Mouse (Mus musculus): Measurements from ENCODE around the gene Stub1. TPM values are rescaled to one million over a fixed set of nuclear protein-coding genes. Genes with fewer than 3 reads are reported as not detected.

Stub1 gene
- polyA plus RNA-seq, 1 experiment from 2014 or later = 367 TPM

GRCm38 (mm10) chr17:25827546-25828222 is 5.5 kb downstream of the Stub1 start:
- no peak overlapping the region for H3K27ac ChIP-seq (ENCODE audit: low read depth)
- H3K9me3 ChIP-seq (ENCODE audit: low read depth, low read length) = no peaks in the 10 kb centered on the region
- H3K27me3 ChIP-seq (ENCODE audit: insufficient read depth, low read length) = no peaks in the 10 kb centered on the region
- WGBS = 89% methylated on average over 22 of the region's 22 CpGs
- TF ChIP-seq CTCF (IDR thresholded peaks at IDR 0.05; ENCODE audit: low read depth) = no peak
- H3K9ac ChIP-seq = no peak overlapping the region
- H3K4me1 ChIP-seq (ENCODE audit: insufficient read depth) = peaks cover 33% of the 10 kb centered on the region
- no peak for ATAC-seq (ENCODE audit: insufficient read depth)
- H3K36me3 ChIP-seq (ENCODE audit: insufficient read depth) = peaks cover 57% of the 10 kb centered on the region
- no peak overlapping the region for H3K4me3 ChIP-seq (ENCODE audit: low read depth, low read length)
- DNase-seq = no peak
- H3K4me2 ChIP-seq = no peak overlapping the region

GRCm38 (mm10) chr17:25827011-25827410 is 6.2 kb downstream of the Stub1 start:
- no peaks in the 10 kb centered on the region for H3K27me3 ChIP-seq (ENCODE audit: insufficient read depth, low read length)
- ATAC-seq (ENCODE audit: insufficient read depth) (no peak), DNase-seq (no peak)
- H3K4me1 ChIP-seq (ENCODE audit: insufficient read depth) = peaks cover 33% of the 10 kb centered on the region
- H3K27ac ChIP-seq (ENCODE audit: low read depth) = no peak overlapping the region
- H3K4me2 ChIP-seq = no peak overlapping the region
- 91% methylated on average over 13 of the region's 13 CpGs for WGBS
- no peak overlapping the region for H3K4me3 ChIP-seq (ENCODE audit: low read depth, low read length)
- H3K36me3 ChIP-seq (ENCODE audit: insufficient read depth) = peaks cover 56% of the 10 kb centered on the region
- H3K9ac ChIP-seq = no peak overlapping the region; the same call in 1 of the 2 replicates
- TF ChIP-seq CTCF (IDR thresholded peaks at IDR 0.05; ENCODE audit: low read depth) = no peak
- H3K9me3 ChIP-seq (ENCODE audit: low read depth, low read length) = no peaks in the 10 kb centered on the region

- Histone ChIP-seq H3K4me1 (ENCODE audit: insufficient read depth) (peaks cover 25% of the 10 kb centered on the region), H3K27me3 (ENCODE audit: insufficient read depth, low read length) (no peaks in the 10 kb centered on the region), H3K9me3 (ENCODE audit: low read depth, low read length) (no peaks in the 10 kb centered on the region), H3K36me3 (ENCODE audit: insufficient read depth) (peaks cover 47% of the 10 kb centered on the region), H3K4me3 (ENCODE audit: low read depth, low read length) (no peak overlapping the region), H3K27ac (ENCODE audit: low read depth) (no peak overlapping the region), H3K9ac (no peak overlapping the region), H3K4me2 (no peak overlapping the region)
- no peak for TF ChIP-seq CTCF (IDR thresholded peaks at IDR 0.05; ENCODE audit: low read depth)
- ATAC-seq (ENCODE audit: insufficient read depth) = no peak
- 92% methylated on average over 27 of the region's 27 CpGs for WGBS
- DNase-seq = no peak
Observed at GRCm38 (mm10) chr17:25825984-25826570, 7.1 kb downstream of the Stub1 start.

DNA sequence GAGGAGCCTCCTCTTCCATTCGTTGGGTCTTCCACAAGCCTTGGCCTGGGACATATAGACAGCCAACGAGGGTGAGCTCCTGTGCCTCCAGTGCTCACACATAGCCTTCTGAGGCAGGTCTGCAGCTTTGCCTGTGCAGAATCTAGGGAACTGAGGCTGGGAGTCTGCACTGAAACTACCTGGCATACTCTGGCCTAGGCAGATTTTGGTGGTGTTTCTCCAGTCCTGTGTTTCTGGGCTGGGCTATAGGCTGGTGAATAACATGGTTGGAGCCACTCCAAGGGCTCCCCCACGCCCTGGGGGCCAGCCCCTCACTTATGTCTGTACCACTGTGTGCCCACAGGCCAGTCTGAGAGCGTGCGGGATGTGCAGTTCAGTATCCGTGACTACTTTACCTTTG is 7.9 kb downstream of the Stub1 start:
- no peak for TF ChIP-seq CTCF (IDR thresholded peaks at IDR 0.05; ENCODE audit: low read depth)
- H3K9me3 ChIP-seq (ENCODE audit: low read depth, low read length) = no peaks in the 10 kb centered on the region
- H3K36me3 ChIP-seq (ENCODE audit: insufficient read depth) = peaks cover 39% of the 10 kb centered on the region
- no peak overlapping the region for H3K4me3 ChIP-seq (ENCODE audit: low read depth, low read length)
- ATAC-seq (ENCODE audit: insufficient read depth) = no peak
- H3K4me1 ChIP-seq (ENCODE audit: insufficient read depth) = peaks cover 22% of the 10 kb centered on the region
- DNase-seq = no peak
- WGBS = 80% methylated on average over 6 of the region's 6 CpGs
- H3K4me2 ChIP-seq = peak overlapping the region; percentile 98; the same call in 1 of the 2 replicates
- no peak overlapping the region for H3K27ac ChIP-seq (ENCODE audit: low read depth)
- H3K27me3 ChIP-seq (ENCODE audit: insufficient read depth, low read length) = peaks cover 2% of the 10 kb centered on the region
- H3K9ac ChIP-seq = no peak overlapping the region

DNA sequence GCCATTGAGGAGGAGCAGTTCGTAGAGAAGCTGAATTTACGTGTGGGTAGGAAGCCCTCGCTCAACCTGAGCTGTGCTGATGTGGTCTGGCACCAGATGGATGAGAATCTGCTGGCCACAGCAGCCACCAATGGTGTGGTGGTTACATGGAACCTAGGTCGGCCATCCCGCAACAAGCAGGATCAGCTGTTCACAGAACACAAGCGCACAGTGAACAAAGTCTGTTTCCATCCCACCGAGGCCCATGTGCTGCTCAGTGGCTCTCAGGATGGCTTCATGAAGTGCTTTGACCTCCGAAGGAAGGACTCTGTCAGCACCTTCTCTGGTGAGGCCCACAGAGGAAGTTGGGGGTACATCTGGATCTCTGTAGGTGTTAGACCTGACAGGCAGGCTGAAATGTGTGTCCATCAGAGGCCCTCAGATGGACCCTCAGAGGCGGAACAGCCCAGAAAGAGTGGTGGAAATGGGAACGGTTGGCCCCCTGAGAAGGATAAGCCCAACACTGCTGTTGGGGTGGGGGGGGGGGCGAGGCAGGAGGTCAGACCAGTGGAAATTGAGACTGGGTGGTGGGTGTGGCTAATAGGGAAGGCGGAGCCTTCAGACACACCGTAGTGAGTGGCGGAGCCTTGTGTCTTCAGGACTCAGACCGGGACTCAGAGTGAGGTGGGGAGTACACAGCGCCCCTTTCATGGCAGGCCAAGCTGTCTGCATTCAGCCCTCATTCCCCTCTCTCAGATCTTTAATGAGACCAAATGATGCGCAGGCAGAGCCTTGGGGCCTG is 8.7 kb downstream of the Stub1 start:
- WGBS = 67% methylated on average over 17 of the region's 17 CpGs

GRCm38 (mm10) chr17:25823452-25823851 is 9.8 kb downstream of the Stub1 start, which contains the start of gene Wdr24:
Gene Wdr24, plus strand, starts transcription at chr17:25823627.
- peak within 1 kb of the TSS; percentile 98 for H3K4me2 ChIP-seq
- peak within 1 kb of the TSS; percentile 67 for H3K4me3 ChIP-seq (ENCODE audit: low read depth, low read length)
- under 1% methylated on average over 18 of the region's 18 CpGs for WGBS
- peak within 1 kb of the TSS; percentile 63 for H3K27ac ChIP-seq (ENCODE audit: low read depth)
- H3K9me3 ChIP-seq (ENCODE audit: low read depth, low read length) = no peaks in the 10 kb centered on the region
- H3K36me3 ChIP-seq (ENCODE audit: insufficient read depth) = peaks cover 30% of the 10 kb centered on the region
- H3K27me3 ChIP-seq (ENCODE audit: insufficient read depth, low read length) = peaks cover 20% of the 10 kb centered on the region
- peak within 1 kb of the TSS; percentile 74 for H3K9ac ChIP-seq
- TF ChIP-seq CTCF (IDR thresholded peaks at IDR 0.05; ENCODE audit: low read depth) = no peak
- DNase-seq = peak; percentile 96
- H3K4me1 ChIP-seq (ENCODE audit: insufficient read depth) = peaks cover 16% of the 10 kb centered on the region
- peak; percentile 74 for ATAC-seq (ENCODE audit: insufficient read depth)

More for the DNA sequence above, 8.7 kb downstream of the Stub1 start:
- ATAC-seq (ENCODE audit: insufficient read depth) (no peak), DNase-seq (no peak)
- Histone ChIP-seq H3K9me3 (ENCODE audit: low read depth, low read length) (no peaks in the 10 kb centered on the region), H3K4me2 (peak overlapping the region; percentile 98), H3K4me1 (ENCODE audit: insufficient read depth) (peaks cover 18% of the 10 kb centered on the region), H3K27ac (ENCODE audit: low read depth) (no peak overlapping the region), H3K4me3 (ENCODE audit: low read depth, low read length) (peak overlapping the region; percentile 67), H3K9ac (peak overlapping the region; percentile 74), H3K27me3 (ENCODE audit: insufficient read depth, low read length) (peaks cover 9% of the 10 kb centered on the region), H3K36me3 (ENCODE audit: insufficient read depth) (peaks cover 32% of the 10 kb centered on the region)
- TF ChIP-seq CTCF (IDR thresholded peaks at IDR 0.05; ENCODE audit: low read depth) = no peak

Measured in lung, embryonic 14.5 days (tissue).